Mouse (Mus musculus): Measurements from ENCODE around the gene Hoxd1. TPM values are rescaled to one million over a fixed set of nuclear protein-coding genes. Genes with fewer than 3 reads are reported as not detected.
A peak's percentile ranks its signal among the peaks of the same experiment; 100 is the strongest.

The Hoxd1 gene
- 0.11 TPM in 1 of 2 replicates, not detected in the other for polyA plus RNA-seq (2014; fragmentation: Nextera tagmentation; extraction: Ambion mirVana)

DNA sequence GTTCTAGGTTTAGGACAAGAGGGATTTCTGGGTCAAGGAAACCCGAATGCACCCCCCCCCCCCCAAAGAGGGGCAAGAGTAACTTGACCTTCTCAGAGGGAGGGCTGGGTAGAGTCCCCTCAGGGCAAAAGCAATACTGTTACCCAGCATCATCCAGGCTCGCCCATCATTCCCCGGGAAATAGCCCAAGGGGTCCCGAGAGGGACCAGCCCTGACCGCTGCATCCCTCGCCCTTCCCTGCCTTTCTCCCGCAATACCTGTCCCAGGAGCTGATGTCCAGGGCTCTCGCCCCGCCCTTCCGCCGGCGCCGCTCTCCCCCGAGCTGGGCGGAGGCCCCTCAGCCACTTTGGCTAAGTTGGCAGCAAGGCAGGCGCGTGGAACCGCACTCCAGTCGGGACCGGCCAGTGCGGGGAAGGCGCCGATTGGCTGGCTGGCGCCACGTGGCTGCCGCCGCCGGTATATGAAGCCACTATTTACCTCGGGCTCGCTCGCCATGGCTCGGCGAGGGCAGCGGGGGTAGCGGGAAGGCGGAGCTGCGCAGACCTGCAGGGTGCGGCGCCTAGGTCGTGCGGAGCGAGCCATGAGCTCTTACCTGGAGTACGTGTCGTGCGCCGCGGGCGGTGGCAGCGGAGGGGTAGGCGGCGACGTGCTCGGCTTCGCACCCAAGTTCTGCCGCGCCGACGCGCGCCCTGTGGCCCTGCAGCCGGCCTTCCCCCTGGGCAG, at the start of gene Hoxd1:
Gene Hoxd1, plus strand, starts transcription at position 459 of the 723 bp plus-strand sequence.
- ATAC-seq (replicated peaks; ENCODE audit: low FRiP score) (0 out of 2 replicates have a peak, but pooled peaks have one; percentile 36), DNase-seq (ENCODE audit: low spot score) (peak; percentile 52)
- H3K9me3 ChIP-seq (ENCODE audit: control insufficient read depth, low read length) = no peaks in the 10 kb centered on the region
- no peak within 1 kb of the TSS for H3K9ac ChIP-seq (ENCODE audit: low read depth, low read length)
- peak within 1 kb of the TSS; percentile 48 for H3K4me3 ChIP-seq (ENCODE audit: low read depth, low read length)
- WGBS = under 1% methylated on average over 60 of the region's 61 CpGs
- H3K36me3 ChIP-seq (ENCODE audit: control insufficient read depth, insufficient read depth, low read length) = no peaks in the 10 kb centered on the region
- peaks cover 75% of the 10 kb centered on the region for H3K27me3 ChIP-seq (replicated peaks; ENCODE audit: control insufficient read depth, insufficient read depth, low read length)
- no peak within 1 kb of the TSS for H3K27ac ChIP-seq (ENCODE audit: low read depth, low read length)
- H3K4me1 ChIP-seq (replicated peaks; ENCODE audit: control insufficient read depth, insufficient read depth, low read length) = peaks cover 3% of the 10 kb centered on the region
- H3K4me2 ChIP-seq = peak within 1 kb of the TSS; percentile 76

DNA sequence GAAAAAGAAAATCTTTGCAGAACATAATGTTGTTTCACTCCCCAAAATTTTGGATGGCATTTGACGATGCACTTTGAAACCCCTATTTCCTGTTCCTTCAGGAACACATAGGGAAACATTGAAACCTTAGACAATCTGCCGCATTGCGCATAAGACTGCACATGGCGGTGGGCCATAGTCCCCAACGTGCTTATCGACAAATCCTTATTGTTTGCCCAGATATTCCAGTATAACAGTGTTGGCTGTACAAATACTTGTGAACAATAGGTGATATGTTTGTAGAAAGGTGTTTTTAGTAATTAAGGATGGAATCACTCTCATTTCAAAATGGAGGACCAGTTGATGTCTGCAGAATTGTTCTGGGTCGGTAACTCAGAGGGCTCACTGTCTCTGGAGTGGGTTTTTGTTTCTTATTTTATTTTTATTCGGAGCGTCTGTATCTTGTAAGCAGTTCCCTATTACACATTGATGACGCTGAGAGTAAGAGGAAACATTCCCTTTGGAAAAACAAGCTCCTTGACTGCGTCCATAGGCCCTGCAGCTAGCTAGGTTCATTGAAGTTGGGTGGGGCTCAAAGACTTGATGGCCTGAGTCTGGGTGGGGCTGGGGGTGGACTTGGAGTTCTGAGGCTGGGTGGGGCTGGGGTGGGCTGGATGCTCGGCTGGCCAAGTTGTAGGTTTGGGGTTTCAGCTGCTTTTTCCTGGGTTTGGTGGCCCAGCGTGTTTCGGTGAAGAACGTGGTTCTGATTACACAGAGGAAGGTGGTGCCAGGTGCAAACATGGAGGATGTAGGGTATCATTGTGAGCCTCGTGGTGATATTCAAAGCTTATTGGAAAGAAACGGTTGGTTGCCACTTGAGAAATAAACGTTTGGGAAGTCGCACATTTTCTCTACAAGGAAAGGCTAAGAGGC, 49.3 kb upstream of the Hoxd1 start:
- ATAC-seq (replicated peaks; ENCODE audit: low FRiP score) (no peak), DNase-seq (ENCODE audit: low spot score) (no peak)
- no peak overlapping the region for H3K27ac ChIP-seq (ENCODE audit: low read depth, low read length)
- H3K36me3 ChIP-seq (ENCODE audit: control insufficient read depth, insufficient read depth, low read length) = no peaks in the 10 kb centered on the region
- H3K4me3 ChIP-seq (ENCODE audit: low read depth, low read length) = no peak overlapping the region
- no peaks in the 10 kb centered on the region for H3K9me3 ChIP-seq (ENCODE audit: control insufficient read depth, low read length)
- peaks cover 91% of the 10 kb centered on the region for H3K27me3 ChIP-seq (replicated peaks; ENCODE audit: control insufficient read depth, insufficient read depth, low read length)
- no peak overlapping the region for H3K4me2 ChIP-seq
- WGBS = 17% methylated on average over 19 of the region's 19 CpGs
- H3K4me1 ChIP-seq (replicated peaks; ENCODE audit: control insufficient read depth, insufficient read depth, low read length) = no peaks in the 10 kb centered on the region; the same call in 1 of the 2 replicates
- no peak overlapping the region for H3K9ac ChIP-seq (ENCODE audit: low read depth, low read length)

DNA sequence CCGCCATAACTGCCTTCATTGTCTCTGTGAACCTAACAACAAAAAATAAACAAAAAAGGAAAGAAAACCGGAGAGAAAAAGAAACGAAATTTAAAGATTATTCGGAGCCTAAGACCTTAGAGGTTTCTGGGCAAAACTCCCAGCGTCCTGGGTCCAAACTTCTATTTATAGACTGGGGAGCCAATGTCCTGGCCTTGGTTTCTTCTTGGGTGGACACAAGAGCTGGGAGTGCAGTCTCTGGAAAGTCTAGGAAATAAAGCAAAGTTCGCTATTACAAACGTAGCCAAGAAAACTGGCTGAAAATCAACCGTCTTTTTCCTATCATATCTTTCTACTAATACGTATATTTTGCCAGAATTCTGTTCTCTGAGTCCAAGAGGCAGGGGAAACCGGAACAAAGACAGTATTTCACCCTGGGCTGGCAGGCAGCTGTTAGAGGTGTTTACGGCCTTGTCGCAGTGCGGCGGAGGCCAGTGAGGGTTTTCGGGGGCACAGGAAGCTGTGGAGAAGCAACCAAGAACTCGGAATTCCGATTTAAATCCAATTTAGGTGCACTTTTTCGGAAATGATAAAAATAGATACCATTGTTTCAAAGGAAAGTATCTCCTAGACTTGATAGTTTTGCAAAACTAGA, 48.5 kb upstream of the Hoxd1 start:
- H3K4me2 ChIP-seq = no peak overlapping the region
- H3K27me3 ChIP-seq (replicated peaks; ENCODE audit: control insufficient read depth, insufficient read depth, low read length) = peaks cover 90% of the 10 kb centered on the region
- ATAC-seq (replicated peaks; ENCODE audit: low FRiP score) = no peak
- no peaks in the 10 kb centered on the region for H3K36me3 ChIP-seq (ENCODE audit: control insufficient read depth, insufficient read depth, low read length)
- H3K4me1 ChIP-seq (replicated peaks; ENCODE audit: control insufficient read depth, insufficient read depth, low read length) = no peaks in the 10 kb centered on the region; the same call in 1 of the 2 replicates
- DNase-seq (ENCODE audit: low spot score) = no peak
- H3K9me3 ChIP-seq (ENCODE audit: control insufficient read depth, low read length) = no peaks in the 10 kb centered on the region
- 8% methylated on average over 18 of the region's 18 CpGs for WGBS
- H3K9ac ChIP-seq (ENCODE audit: low read depth, low read length) = no peak overlapping the region
- H3K4me3 ChIP-seq (ENCODE audit: low read depth, low read length) = no peak overlapping the region
- no peak overlapping the region for H3K27ac ChIP-seq (ENCODE audit: low read depth, low read length)

DNA sequence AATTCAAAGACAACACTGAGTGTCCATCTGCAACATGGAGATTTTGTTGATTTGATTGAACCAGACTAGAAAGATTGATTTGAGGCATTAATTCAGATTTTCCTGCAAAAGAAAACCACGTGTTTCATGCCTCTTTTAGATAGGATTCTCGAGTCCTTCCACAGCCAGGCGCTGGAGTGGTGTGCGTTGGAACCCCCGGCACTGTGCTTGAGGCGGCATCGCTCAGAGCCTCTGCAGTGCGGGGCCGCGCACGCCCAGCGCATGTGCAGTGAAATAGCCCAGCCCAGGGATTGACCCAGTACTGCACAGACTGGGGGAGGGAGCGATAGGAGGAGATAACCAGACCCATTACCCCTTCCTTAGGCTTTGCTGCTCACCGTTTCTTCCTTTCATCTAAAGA, 47.9 kb upstream of the Hoxd1 start:
- no peak overlapping the region for H3K9ac ChIP-seq (ENCODE audit: low read depth, low read length)
- DNase-seq (ENCODE audit: low spot score) = no peak
- no peaks in the 10 kb centered on the region; the same call in 1 of the 2 replicates for H3K4me1 ChIP-seq (replicated peaks; ENCODE audit: control insufficient read depth, insufficient read depth, low read length)
- no peak for ATAC-seq (replicated peaks; ENCODE audit: low FRiP score)
- no peaks in the 10 kb centered on the region for H3K36me3 ChIP-seq (ENCODE audit: control insufficient read depth, insufficient read depth, low read length)
- WGBS = 3% methylated on average over 14 of the region's 14 CpGs
- no peaks in the 10 kb centered on the region for H3K9me3 ChIP-seq (ENCODE audit: control insufficient read depth, low read length)
- H3K4me3 ChIP-seq (ENCODE audit: low read depth, low read length) = no peak overlapping the region
- H3K27me3 ChIP-seq (replicated peaks; ENCODE audit: control insufficient read depth, insufficient read depth, low read length) = peaks cover 89% of the 10 kb centered on the region
- H3K4me2 ChIP-seq = no peak overlapping the region
- no peak overlapping the region for H3K27ac ChIP-seq (ENCODE audit: low read depth, low read length)

DNA sequence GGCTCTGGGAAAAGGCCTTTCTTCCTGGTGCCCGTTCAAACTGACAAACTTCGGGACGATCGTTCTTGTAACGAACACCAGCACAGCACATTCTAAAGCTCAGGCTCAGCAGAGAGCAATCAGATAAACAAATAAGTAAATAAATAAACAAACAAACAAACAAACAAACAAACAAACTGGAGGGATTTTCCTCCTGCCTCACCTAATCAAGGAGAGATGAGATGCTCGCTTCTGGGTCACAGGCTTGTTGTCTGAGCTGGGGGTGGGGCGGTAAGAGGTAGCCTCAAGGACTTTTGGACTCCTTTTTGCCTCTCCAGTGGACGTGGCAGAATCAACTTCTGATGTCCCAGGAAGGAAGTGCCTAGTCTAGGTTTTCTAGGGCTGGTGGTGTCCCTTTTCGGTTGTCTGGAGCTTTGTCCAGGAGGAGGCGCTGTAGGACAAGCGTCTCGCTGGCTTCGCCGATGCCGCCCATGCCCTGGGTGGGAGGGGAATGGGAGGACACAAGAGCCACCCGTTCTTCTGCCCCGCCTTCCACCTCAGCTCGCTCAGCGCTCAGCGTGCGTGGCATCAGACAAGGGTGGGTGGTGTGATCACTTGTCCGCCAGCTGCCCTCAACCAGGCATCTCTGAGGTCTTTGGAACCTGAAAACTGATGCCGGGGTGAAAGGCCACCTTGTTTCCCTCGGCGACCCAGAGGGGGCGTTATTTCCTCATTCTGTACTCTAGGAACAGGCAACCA, 47.1 kb upstream of the Hoxd1 start:
- Histone ChIP-seq H3K27me3 (replicated peaks; ENCODE audit: control insufficient read depth, insufficient read depth, low read length) (peaks cover 89% of the 10 kb centered on the region), H3K4me2 (peak overlapping the region; percentile 49), H3K9me3 (ENCODE audit: control insufficient read depth, low read length) (no peaks in the 10 kb centered on the region), H3K27ac (ENCODE audit: low read depth, low read length) (no peak overlapping the region), H3K36me3 (ENCODE audit: control insufficient read depth, insufficient read depth, low read length) (no peaks in the 10 kb centered on the region), H3K4me3 (ENCODE audit: low read depth, low read length) (peak overlapping the region; percentile 30; the same call in 1 of the 2 replicates), H3K9ac (ENCODE audit: low read depth, low read length) (no peak overlapping the region), H3K4me1 (replicated peaks; ENCODE audit: control insufficient read depth, insufficient read depth, low read length) (no peaks in the 10 kb centered on the region; the same call in 1 of the 2 replicates)
- WGBS = 3% methylated on average over 26 of the region's 26 CpGs
- DNase-seq (ENCODE audit: low spot score) (peak; percentile 83), ATAC-seq (replicated peaks; ENCODE audit: low FRiP score) (peak; percentile 74)

DNA sequence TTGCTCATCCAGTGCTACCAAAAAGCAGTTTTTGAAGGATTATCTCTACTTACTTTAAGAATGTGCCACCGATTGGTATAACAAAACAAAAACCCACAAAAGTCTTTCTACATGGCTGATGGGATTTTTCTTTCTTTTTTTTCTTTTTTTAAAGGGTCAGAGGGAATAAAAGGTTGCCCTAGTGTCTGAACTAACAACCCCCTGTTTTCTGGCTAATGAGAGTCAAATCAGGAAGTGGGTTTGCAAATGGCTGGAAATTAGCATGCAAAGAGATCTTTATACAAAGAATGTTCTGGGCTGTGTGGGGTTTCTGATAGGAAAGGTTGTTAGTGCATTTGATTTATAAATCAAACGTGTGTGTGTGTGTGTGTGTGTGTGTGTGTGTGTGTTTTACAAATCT, 42.4 kb upstream of the Hoxd1 start:
- H3K27me3 ChIP-seq (replicated peaks; ENCODE audit: control insufficient read depth, insufficient read depth, low read length) = peaks cover 89% of the 10 kb centered on the region
- H3K4me1 ChIP-seq (replicated peaks; ENCODE audit: control insufficient read depth, insufficient read depth, low read length) = no peaks in the 10 kb centered on the region; the same call in 1 of the 2 replicates
- no peak overlapping the region for H3K9ac ChIP-seq (ENCODE audit: low read depth, low read length)
- no peak overlapping the region for H3K4me2 ChIP-seq
- no peaks in the 10 kb centered on the region for H3K36me3 ChIP-seq (ENCODE audit: control insufficient read depth, insufficient read depth, low read length)
- H3K4me3 ChIP-seq (ENCODE audit: low read depth, low read length) = no peak overlapping the region
- no peaks in the 10 kb centered on the region for H3K9me3 ChIP-seq (ENCODE audit: control insufficient read depth, low read length)
- H3K27ac ChIP-seq (ENCODE audit: low read depth, low read length) = no peak overlapping the region
- 9% methylated on average over 2 of the region's 2 CpGs for WGBS
- DNase-seq (ENCODE audit: low spot score) (no peak), ATAC-seq (replicated peaks; ENCODE audit: low FRiP score) (no peak)

DNA sequence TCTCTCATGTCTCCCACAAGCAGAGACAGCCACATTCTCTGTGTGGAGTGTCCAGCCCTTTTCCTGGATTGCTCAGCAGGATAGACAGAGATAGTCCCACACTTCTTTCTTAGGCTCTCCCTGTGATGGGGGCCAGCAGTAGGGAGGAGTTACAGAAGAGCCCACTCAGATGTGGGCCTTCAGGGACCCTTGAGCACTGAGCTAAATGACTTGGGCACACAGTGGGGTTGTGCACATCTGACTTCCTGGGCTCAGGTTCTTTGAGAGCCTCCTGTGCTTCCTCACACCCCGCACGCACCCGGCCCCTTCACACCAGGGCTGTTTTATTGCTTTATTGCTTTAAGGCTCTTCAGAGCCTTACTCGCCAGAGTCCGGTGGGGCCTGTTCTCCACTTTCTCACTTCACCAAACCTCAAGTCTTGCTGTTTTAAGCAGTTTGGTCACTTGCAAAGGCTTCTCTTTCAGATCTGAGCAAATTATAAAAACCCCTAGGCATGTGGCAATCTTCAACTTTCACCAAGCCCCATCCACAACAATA, 41.8 kb upstream of the Hoxd1 start:
- Histone ChIP-seq H3K27me3 (replicated peaks; ENCODE audit: control insufficient read depth, insufficient read depth, low read length) (peaks cover 89% of the 10 kb centered on the region), H3K36me3 (ENCODE audit: control insufficient read depth, insufficient read depth, low read length) (no peaks in the 10 kb centered on the region), H3K9me3 (ENCODE audit: control insufficient read depth, low read length) (no peaks in the 10 kb centered on the region), H3K4me1 (replicated peaks; ENCODE audit: control insufficient read depth, insufficient read depth, low read length) (no peaks in the 10 kb centered on the region), H3K4me2 (no peak overlapping the region), H3K4me3 (ENCODE audit: low read depth, low read length) (no peak overlapping the region), H3K27ac (ENCODE audit: low read depth, low read length) (no peak overlapping the region), H3K9ac (ENCODE audit: low read depth, low read length) (no peak overlapping the region)
- ATAC-seq (replicated peaks; ENCODE audit: low FRiP score) (no peak), DNase-seq (ENCODE audit: low spot score) (no peak)
- WGBS = 32% methylated on average over 5 of the region's 5 CpGs

DNA sequence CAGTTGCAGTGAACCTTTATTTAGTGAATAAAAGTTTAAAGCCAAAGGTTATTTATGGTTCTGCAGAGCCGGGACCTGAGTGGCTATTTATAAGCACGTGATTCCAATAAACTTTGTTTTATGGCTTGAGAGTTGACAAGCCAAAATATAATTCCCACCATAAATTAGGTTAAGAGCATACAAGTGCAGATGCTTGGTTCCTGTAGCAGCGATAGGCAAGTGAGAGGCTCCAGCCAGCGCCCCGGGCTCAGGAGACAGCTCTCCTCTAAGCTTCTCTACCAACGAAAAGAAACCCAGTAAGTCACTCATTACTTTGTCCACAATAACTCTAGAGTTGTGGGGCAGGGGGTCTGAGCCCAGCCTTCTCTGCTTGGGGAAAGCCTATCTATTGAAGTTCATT, 40.9 kb upstream of the Hoxd1 start:
- H3K27ac ChIP-seq (ENCODE audit: low read depth, low read length) = no peak overlapping the region
- peaks cover 90% of the 10 kb centered on the region for H3K27me3 ChIP-seq (replicated peaks; ENCODE audit: control insufficient read depth, insufficient read depth, low read length)
- no peaks in the 10 kb centered on the region for H3K9me3 ChIP-seq (ENCODE audit: control insufficient read depth, low read length)
- no peaks in the 10 kb centered on the region for H3K4me1 ChIP-seq (replicated peaks; ENCODE audit: control insufficient read depth, insufficient read depth, low read length)
- no peak overlapping the region for H3K9ac ChIP-seq (ENCODE audit: low read depth, low read length)
- no peak overlapping the region for H3K4me3 ChIP-seq (ENCODE audit: low read depth, low read length)
- WGBS = 21% methylated on average over 6 of the region's 6 CpGs
- H3K36me3 ChIP-seq (ENCODE audit: control insufficient read depth, insufficient read depth, low read length) = no peaks in the 10 kb centered on the region
- ATAC-seq (replicated peaks; ENCODE audit: low FRiP score) = no peak
- no peak overlapping the region for H3K4me2 ChIP-seq
- no peak for DNase-seq (ENCODE audit: low spot score)

Data from liver, embryonic 11.5 days (tissue).